Mouse (Mus musculus) intestine, embryonic 15.5 days (tissue): ENCODE measurements around the gene Ush2a. TPM values are rescaled to one million over a fixed set of nuclear protein-coding genes. Genes with fewer than 3 reads are reported as not detected.
A peak's percentile ranks its signal among the peaks of the same experiment; 100 is the strongest.

ENCODE experiments used
- ATAC-seq: fragments of 200-750 bp; cut with Nextera tagmentation; 2 replicates; pipeline ENCODE4 v1.8.0; 2017; ENCODE audit warnings: moderate TSS enrichment, moderate library complexity
- H3K27ac ChIP-seq: fragments of 300-500 bp; sonication (generic); 2 replicates; pipeline ENCODE4 v1.5.1; 2015; ENCODE audit warnings: mild to moderate bottlenecking, inconsistent platforms
- H3K27me3 ChIP-seq: fragments of 300-500 bp; sonication (generic); replicated peaks from 2 replicates; pipeline ENCODE4 v1.6.1; 2015; ENCODE audit warnings: inconsistent platforms
- H3K36me3 ChIP-seq: fragments of 300-500 bp; sonication (generic); 2 replicates; pipeline ENCODE4 v1.6.1; 2015; ENCODE audit warnings: inconsistent platforms
- H3K4me1 ChIP-seq: fragments of 300-500 bp; sonication (generic); replicated peaks from 2 replicates; pipeline ENCODE4 v1.6.1; 2015; ENCODE audit warnings: inconsistent platforms
- H3K4me2 ChIP-seq: fragments of 300-500 bp; sonication (generic); replicated peaks from 2 replicates; pipeline ENCODE4 v1.6.1; 2015; ENCODE audit warnings: mild to moderate bottlenecking, inconsistent platforms
- H3K4me3 ChIP-seq: fragments of 300-500 bp; sonication (generic); replicated peaks from 2 replicates; pipeline ENCODE4 v1.5.1; 2015; ENCODE audit warnings: inconsistent platforms
- H3K9ac ChIP-seq: fragments of 300-500 bp; sonication (generic); 2 replicates; pipeline ENCODE4 v1.6.1; 2015; ENCODE audit warnings: inconsistent platforms
- H3K9me3 ChIP-seq: fragments of 300-500 bp; sonication (generic); 2 replicates; pipeline ENCODE4 v1.6.1; 2016; ENCODE audit warnings: inconsistent platforms
- WGBS: fragments of 180-500 bp; shearing (Covaris S2); methylation state at CpG from one replicate; pipeline ENCODE4 v1.1.7; 2015; 5-methylcytosine and 5-hydroxymethylcytosine counted together
- polyA plus RNA-seq: library from polyadenylated mRNA; unstranded; fragments of >200 nt; fragmentation: Nextera tagmentation; extraction: Ambion mirVana; gene quantifications from 2 replicates; pipeline ENCODE4 v1.2.1, GENCODE M21; 2015

Gene Ush2a
- polyA plus RNA-seq, 1 experiment from 2014 or later = 0.04 TPM

GRCm38 (mm10) chr1:188896906-188897551, 635.2 kb downstream of the Ush2a start:
- Histone ChIP-seq H3K36me3 (no peaks in the 10 kb centered on the region), H3K4me1 (no peaks in the 10 kb centered on the region), H3K27ac (no peak overlapping the region), H3K27me3 (no peaks in the 10 kb centered on the region), H3K4me2 (no peak overlapping the region), H3K4me3 (no peak overlapping the region), H3K9me3 (no peaks in the 10 kb centered on the region), H3K9ac (no peak overlapping the region)
- no peak for ATAC-seq
- WGBS = 41% methylated on average over 4 of the region's 4 CpGs

- WGBS = 21% methylated on average over 10 of the region's 10 CpGs
- Histone ChIP-seq H3K27ac (no peak overlapping the region), H3K36me3 (no peaks in the 10 kb centered on the region), H3K4me1 (no peaks in the 10 kb centered on the region), H3K27me3 (no peaks in the 10 kb centered on the region), H3K9me3 (no peaks in the 10 kb centered on the region), H3K4me2 (peak overlapping the region; percentile 33), H3K9ac (no peak overlapping the region), H3K4me3 (no peak overlapping the region)
- ATAC-seq = 0 out of 2 replicates have a peak, but pooled peaks have one; percentile 45
Measured at GRCm38 (mm10) chr1:188904091-188904490, 642.3 kb downstream of the Ush2a start.

GRCm38 (mm10) chr1:188906175-188906574, 644.4 kb downstream of the Ush2a start:
- no peaks in the 10 kb centered on the region for H3K4me1 ChIP-seq
- H3K27me3 ChIP-seq = no peaks in the 10 kb centered on the region
- no peak overlapping the region for H3K9ac ChIP-seq
- H3K27ac ChIP-seq = no peak overlapping the region
- no peaks in the 10 kb centered on the region for H3K36me3 ChIP-seq
- no peak for ATAC-seq
- H3K9me3 ChIP-seq = no peaks in the 10 kb centered on the region
- WGBS = 87% methylated on average over 7 of the region's 7 CpGs
- H3K4me2 ChIP-seq = no peak overlapping the region
- H3K4me3 ChIP-seq = no peak overlapping the region

GRCm38 (mm10) chr1:188910656-188911055, 648.8 kb downstream of the Ush2a start:
- 78% methylated on average over 11 of the region's 11 CpGs for WGBS
- no peaks in the 10 kb centered on the region for H3K27me3 ChIP-seq

GRCm38 (mm10) chr1:188919946-188920345, 658.1 kb downstream of the Ush2a start:
- ATAC-seq = no peak

More at GRCm38 (mm10) chr1:188910656-188911055, 648.8 kb downstream of the Ush2a start:
- no peaks in the 10 kb centered on the region for H3K4me1 ChIP-seq
- H3K27ac ChIP-seq = no peak overlapping the region
- H3K9me3 ChIP-seq = no peaks in the 10 kb centered on the region
- H3K4me3 ChIP-seq = no peak overlapping the region
- H3K36me3 ChIP-seq = no peaks in the 10 kb centered on the region
- no peak for ATAC-seq
- no peak overlapping the region for H3K4me2 ChIP-seq
- no peak overlapping the region for H3K9ac ChIP-seq

GRCm38 (mm10) chr1:188937246-188937780, 675.5 kb downstream of the Ush2a start:
- Histone ChIP-seq H3K36me3 (no peaks in the 10 kb centered on the region), H3K9me3 (no peaks in the 10 kb centered on the region), H3K27ac (no peak overlapping the region), H3K9ac (no peak overlapping the region), H3K4me2 (no peak overlapping the region), H3K4me3 (no peak overlapping the region), H3K4me1 (no peaks in the 10 kb centered on the region), H3K27me3 (no peaks in the 10 kb centered on the region)
- WGBS = 59% methylated on average over 14 of the region's 14 CpGs
- ATAC-seq = peak; percentile 20; the same call in 1 of the 2 replicates

More at GRCm38 (mm10) chr1:188919946-188920345, 658.1 kb downstream of the Ush2a start:
- no peaks in the 10 kb centered on the region for H3K9me3 ChIP-seq
- no peak overlapping the region for H3K4me3 ChIP-seq
- no peaks in the 10 kb centered on the region for H3K27me3 ChIP-seq
- no peak overlapping the region for H3K9ac ChIP-seq
- H3K36me3 ChIP-seq = no peaks in the 10 kb centered on the region
- no peak overlapping the region for H3K27ac ChIP-seq
- 33% methylated on average over 1 of the region's 1 CpGs for WGBS
- no peaks in the 10 kb centered on the region for H3K4me1 ChIP-seq
- H3K4me2 ChIP-seq = no peak overlapping the region

- Histone ChIP-seq H3K9ac (no peak overlapping the region), H3K9me3 (no peaks in the 10 kb centered on the region), H3K36me3 (no peaks in the 10 kb centered on the region), H3K4me2 (no peak overlapping the region), H3K27ac (no peak overlapping the region), H3K27me3 (no peaks in the 10 kb centered on the region), H3K4me1 (no peaks in the 10 kb centered on the region), H3K4me3 (no peak overlapping the region)
- 12% methylated on average over 8 of the region's 8 CpGs for WGBS
- no peak for ATAC-seq
Measured at GRCm38 (mm10) chr1:188945326-188945725, 683.5 kb downstream of the Ush2a start.

GRCm38 (mm10) chr1:188946849-188947248, 685.0 kb downstream of the Ush2a start:
- Histone ChIP-seq H3K4me2 (no peak overlapping the region), H3K36me3 (no peaks in the 10 kb centered on the region), H3K4me3 (no peak overlapping the region), H3K9me3 (no peaks in the 10 kb centered on the region), H3K9ac (no peak overlapping the region), H3K27ac (no peak overlapping the region), H3K4me1 (no peaks in the 10 kb centered on the region), H3K27me3 (no peaks in the 10 kb centered on the region)
- WGBS = 84% methylated on average over 11 of the region's 11 CpGs
- no peak for ATAC-seq

- no peak for ATAC-seq
- 67% methylated on average over 5 of the region's 5 CpGs for WGBS
- H3K36me3 ChIP-seq = no peaks in the 10 kb centered on the region
- no peak overlapping the region for H3K4me2 ChIP-seq
- no peak overlapping the region for H3K4me3 ChIP-seq
- no peaks in the 10 kb centered on the region for H3K27me3 ChIP-seq
- H3K27ac ChIP-seq = no peak overlapping the region
- no peak overlapping the region for H3K9ac ChIP-seq
- no peaks in the 10 kb centered on the region for H3K9me3 ChIP-seq
- no peaks in the 10 kb centered on the region for H3K4me1 ChIP-seq
Measured at GRCm38 (mm10) chr1:188947794-188948193, 686.0 kb downstream of the Ush2a start.

GRCm38 (mm10) chr1:188948276-188948675, 686.5 kb downstream of the Ush2a start:
- H3K27me3 ChIP-seq = no peaks in the 10 kb centered on the region
- H3K9me3 ChIP-seq = no peaks in the 10 kb centered on the region
- no peaks in the 10 kb centered on the region for H3K36me3 ChIP-seq
- no peaks in the 10 kb centered on the region for H3K4me1 ChIP-seq
- H3K27ac ChIP-seq = no peak overlapping the region
- H3K9ac ChIP-seq = no peak overlapping the region
- no peak for ATAC-seq
- 76% methylated on average over 9 of the region's 9 CpGs for WGBS
- no peak overlapping the region for H3K4me2 ChIP-seq
- H3K4me3 ChIP-seq = no peak overlapping the region

GRCm38 (mm10) chr1:188951091-188951490, 689.3 kb downstream of the Ush2a start:
- no peak for ATAC-seq

GRCm38 (mm10) chr1:188952501-188952900, 690.7 kb downstream of the Ush2a start:
- no peak overlapping the region for H3K27ac ChIP-seq
- H3K9ac ChIP-seq = no peak overlapping the region
- H3K4me3 ChIP-seq = no peak overlapping the region
- H3K36me3 ChIP-seq = no peaks in the 10 kb centered on the region
- H3K4me1 ChIP-seq = no peaks in the 10 kb centered on the region
- 87% methylated on average over 4 of the region's 4 CpGs for WGBS
- no peak overlapping the region for H3K4me2 ChIP-seq
- H3K27me3 ChIP-seq = no peaks in the 10 kb centered on the region
- ATAC-seq = no peak
- H3K9me3 ChIP-seq = no peaks in the 10 kb centered on the region

More at GRCm38 (mm10) chr1:188951091-188951490, 689.3 kb downstream of the Ush2a start:
- Histone ChIP-seq H3K27me3 (no peaks in the 10 kb centered on the region), H3K27ac (no peak overlapping the region), H3K36me3 (no peaks in the 10 kb centered on the region), H3K4me1 (no peaks in the 10 kb centered on the region), H3K4me3 (no peak overlapping the region), H3K9me3 (no peaks in the 10 kb centered on the region), H3K4me2 (no peak overlapping the region), H3K9ac (no peak overlapping the region)
- 86% methylated on average over 6 of the region's 6 CpGs for WGBS

- Histone ChIP-seq H3K36me3 (peaks cover 31% of the 10 kb centered on the region), H3K27ac (no peak overlapping the region), H3K9me3 (no peaks in the 10 kb centered on the region), H3K4me1 (no peaks in the 10 kb centered on the region), H3K9ac (no peak overlapping the region), H3K27me3 (no peaks in the 10 kb centered on the region), H3K4me2 (no peak overlapping the region), H3K4me3 (no peak overlapping the region)
- 93% methylated on average over 6 of the region's 6 CpGs for WGBS
- peak; percentile 77; the same call in 1 of the 2 replicates for ATAC-seq
Measured at GRCm38 (mm10) chr1:188973078-188973477, 711.3 kb downstream of the Ush2a start.
